Mouse (Mus musculus): ENCODE measurements around the gene Adh7. TPM values are rescaled to one million over a fixed set of nuclear protein-coding genes. Genes with fewer than 3 reads are reported as not detected.

Gene Adh7
- polyA plus RNA-seq, 1 experiment, result 4.7 TPM

GRCm38 (mm10) chr3:138210432-138211075 is 7.0 kb upstream of the Adh7 start:
- peak overlapping the region; percentile 63; the same call in 1 of the 2 replicates for H3K27ac ChIP-seq (ENCODE audit: control insufficient read depth, insufficient read depth, low read depth, low read length)
- no peak for TF ChIP-seq POLR2A (IDR thresholded peaks at IDR 0.05; ENCODE audit: control insufficient read depth, low read depth, low read length)
- no peak for TF ChIP-seq CTCF (IDR thresholded peaks at IDR 0.05; ENCODE audit: control insufficient read depth, insufficient read depth, insufficient replicate concordance, low read depth, low read length)
- no peak overlapping the region for H3K4me3 ChIP-seq (ENCODE audit: control insufficient read depth, low read depth, low read length)
- no peaks in the 10 kb centered on the region; the same call in 1 of the 2 replicates for H3K4me1 ChIP-seq (ENCODE audit: control insufficient read depth, insufficient read depth, low read length)
- H3K36me3 ChIP-seq (ENCODE audit: control insufficient read depth, insufficient read depth, low read length), result no peaks in the 10 kb centered on the region
- no peaks in the 10 kb centered on the region for H3K27me3 ChIP-seq (ENCODE audit: control insufficient read depth, insufficient read depth, low read length)

GRCm38 (mm10) chr3:138212431-138212951 is 5.1 kb upstream of the Adh7 start:
- no peak for TF ChIP-seq CTCF (IDR thresholded peaks at IDR 0.05; ENCODE audit: control insufficient read depth, insufficient read depth, insufficient replicate concordance, low read depth, low read length)
- no peak for TF ChIP-seq POLR2A (IDR thresholded peaks at IDR 0.05; ENCODE audit: control insufficient read depth, low read depth, low read length)
- no peak overlapping the region for H3K27ac ChIP-seq (ENCODE audit: control insufficient read depth, insufficient read depth, low read depth, low read length)

DNA sequence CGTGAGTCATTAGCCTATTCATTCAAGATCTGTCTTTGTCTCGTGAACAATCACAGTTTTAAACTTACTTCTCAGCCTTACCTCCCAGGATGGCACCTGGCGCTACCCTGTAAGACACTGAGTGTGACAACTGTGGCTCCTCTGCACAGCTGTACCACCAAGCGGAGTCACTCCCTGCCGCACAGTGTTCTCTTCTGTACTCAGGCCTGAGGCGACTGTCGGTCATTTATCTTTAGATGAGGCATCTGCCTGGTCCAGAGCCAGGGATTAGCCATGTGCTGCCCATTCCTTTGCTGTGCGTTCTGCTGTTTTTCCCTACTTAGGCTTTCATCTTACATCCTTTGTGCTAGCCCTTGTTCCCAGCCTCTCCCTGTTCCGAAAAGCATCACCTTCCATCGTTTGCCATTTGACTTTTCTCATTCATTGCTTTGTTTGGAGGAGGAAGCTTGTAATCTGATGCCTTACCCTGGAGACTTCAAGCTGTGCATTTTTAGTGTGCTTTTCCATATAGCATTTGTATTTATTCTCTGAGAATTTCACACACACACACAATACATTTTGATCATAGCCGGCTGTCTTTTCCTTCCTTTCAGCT is 2.1 kb upstream of the Adh7 start:
- TF ChIP-seq POLR2A (IDR thresholded peaks at IDR 0.05; ENCODE audit: control insufficient read depth, low read depth, low read length), result no peak
- TF ChIP-seq CTCF (IDR thresholded peaks at IDR 0.05; ENCODE audit: control insufficient read depth, insufficient read depth, insufficient replicate concordance, low read depth, low read length), result no peak
- Histone ChIP-seq H3K36me3 (ENCODE audit: control insufficient read depth, insufficient read depth, low read length) (no peaks in the 10 kb centered on the region), H3K4me1 (ENCODE audit: control insufficient read depth, insufficient read depth, low read length) (no peaks in the 10 kb centered on the region), H3K4me3 (ENCODE audit: control insufficient read depth, low read depth, low read length) (no peak overlapping the region), H3K27ac (ENCODE audit: control insufficient read depth, insufficient read depth, low read depth, low read length) (no peak overlapping the region), H3K27me3 (ENCODE audit: control insufficient read depth, insufficient read depth, low read length) (no peaks in the 10 kb centered on the region)

More at GRCm38 (mm10) chr3:138212431-138212951, 5.1 kb upstream of the Adh7 start:
- no peaks in the 10 kb centered on the region for H3K36me3 ChIP-seq (ENCODE audit: control insufficient read depth, insufficient read depth, low read length)
- H3K4me3 ChIP-seq (ENCODE audit: control insufficient read depth, low read depth, low read length), result no peak overlapping the region
- H3K4me1 ChIP-seq (ENCODE audit: control insufficient read depth, insufficient read depth, low read length), result no peaks in the 10 kb centered on the region; the same call in 1 of the 2 replicates
- H3K27me3 ChIP-seq (ENCODE audit: control insufficient read depth, insufficient read depth, low read length), result no peaks in the 10 kb centered on the region

- TF ChIP-seq CTCF (IDR thresholded peaks at IDR 0.05; ENCODE audit: control insufficient read depth, insufficient read depth, insufficient replicate concordance, low read depth, low read length) (no peak), POLR2A (IDR thresholded peaks at IDR 0.05; ENCODE audit: control insufficient read depth, low read depth, low read length) (no peak)
- no peaks in the 10 kb centered on the region for H3K36me3 ChIP-seq (ENCODE audit: control insufficient read depth, insufficient read depth, low read length)
- no peak overlapping the region for H3K27ac ChIP-seq (ENCODE audit: control insufficient read depth, insufficient read depth, low read depth, low read length)
These were observed 1.5 kb upstream of the Adh7 start for GRCm38 (mm10) chr3:138216091-138216490.

DNA sequence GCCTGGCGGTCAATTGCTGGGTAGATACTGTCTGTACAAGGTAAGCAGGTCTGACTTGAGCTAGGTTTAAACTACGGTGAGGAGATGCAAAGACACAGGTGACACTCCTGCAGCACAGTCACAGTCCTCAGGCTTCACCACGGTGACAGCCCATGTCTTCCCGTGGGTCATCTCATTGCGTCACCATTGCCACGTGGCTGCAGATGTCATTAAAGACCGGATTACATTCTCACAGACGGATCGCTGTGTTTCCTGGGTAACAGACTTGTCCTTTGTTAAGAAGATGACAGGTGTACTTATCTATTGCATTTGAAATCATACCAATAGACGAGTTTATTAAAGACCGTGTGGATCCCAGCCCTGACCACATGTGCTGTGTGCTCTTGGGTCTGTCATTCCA is 3.6 kb downstream of the Adh7 start:
- Histone ChIP-seq H3K27ac (ENCODE audit: control insufficient read depth, insufficient read depth, low read depth, low read length) (no peak overlapping the region), H3K36me3 (ENCODE audit: control insufficient read depth, insufficient read depth, low read length) (no peaks in the 10 kb centered on the region), H3K4me3 (ENCODE audit: control insufficient read depth, low read depth, low read length) (no peak overlapping the region), H3K4me1 (ENCODE audit: control insufficient read depth, insufficient read depth, low read length) (peaks cover 9% of the 10 kb centered on the region), H3K27me3 (ENCODE audit: control insufficient read depth, insufficient read depth, low read length) (no peaks in the 10 kb centered on the region)
- TF ChIP-seq CTCF (IDR thresholded peaks at IDR 0.05; ENCODE audit: control insufficient read depth, insufficient read depth, insufficient replicate concordance, low read depth, low read length), result no peak
- no peak for TF ChIP-seq POLR2A (IDR thresholded peaks at IDR 0.05; ENCODE audit: control insufficient read depth, low read depth, low read length)

More at GRCm38 (mm10) chr3:138216091-138216490, 1.5 kb upstream of the Adh7 start:
- Histone ChIP-seq H3K4me1 (ENCODE audit: control insufficient read depth, insufficient read depth, low read length) (no peaks in the 10 kb centered on the region), H3K4me3 (ENCODE audit: control insufficient read depth, low read depth, low read length) (no peak overlapping the region), H3K27me3 (ENCODE audit: control insufficient read depth, insufficient read depth, low read length) (no peaks in the 10 kb centered on the region)

DNA sequence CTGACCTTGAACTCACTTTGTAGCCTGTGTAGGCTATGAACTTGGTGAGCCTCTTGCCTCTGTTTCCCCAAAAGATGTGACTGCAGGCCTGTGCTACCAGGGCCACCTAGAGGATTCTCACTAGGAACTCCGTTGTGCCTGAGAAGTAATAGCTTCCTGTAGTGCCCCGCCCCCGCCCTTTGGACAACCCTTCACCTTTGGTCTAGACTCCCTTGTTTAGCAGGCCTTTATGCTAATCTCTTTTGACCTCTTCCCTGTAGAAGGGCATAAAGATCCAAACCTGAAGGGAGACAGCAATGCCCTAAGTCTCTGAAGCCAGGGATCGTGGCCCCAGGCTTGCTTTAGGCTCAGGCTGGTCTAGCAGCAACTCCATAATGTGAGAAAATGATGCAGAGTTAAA is 5.0 kb downstream of the Adh7 start:
- H3K4me1 ChIP-seq (ENCODE audit: control insufficient read depth, insufficient read depth, low read length), result peaks cover 9% of the 10 kb centered on the region
- TF ChIP-seq POLR2A (IDR thresholded peaks at IDR 0.05; ENCODE audit: control insufficient read depth, low read depth, low read length) (no peak), CTCF (IDR thresholded peaks at IDR 0.05; ENCODE audit: control insufficient read depth, insufficient read depth, insufficient replicate concordance, low read depth, low read length) (no peak)
- no peaks in the 10 kb centered on the region for H3K36me3 ChIP-seq (ENCODE audit: control insufficient read depth, insufficient read depth, low read length)
- H3K27ac ChIP-seq (ENCODE audit: control insufficient read depth, insufficient read depth, low read depth, low read length), result no peak overlapping the region
- no peaks in the 10 kb centered on the region for H3K27me3 ChIP-seq (ENCODE audit: control insufficient read depth, insufficient read depth, low read length)
- H3K4me3 ChIP-seq (ENCODE audit: control insufficient read depth, low read depth, low read length), result no peak overlapping the region

GRCm38 (mm10) chr3:138222952-138223351 is 5.4 kb downstream of the Adh7 start:
- no peak overlapping the region for H3K4me3 ChIP-seq (ENCODE audit: control insufficient read depth, low read depth, low read length)
- TF ChIP-seq CTCF (IDR thresholded peaks at IDR 0.05; ENCODE audit: control insufficient read depth, insufficient read depth, insufficient replicate concordance, low read depth, low read length), result peak; percentile 23; the same call in 1 of the 2 replicates
- no peak for TF ChIP-seq POLR2A (IDR thresholded peaks at IDR 0.05; ENCODE audit: control insufficient read depth, low read depth, low read length)

More at GRCm38 (mm10) chr3:138222952-138223351, 5.4 kb downstream of the Adh7 start:
- peaks cover 9% of the 10 kb centered on the region for H3K4me1 ChIP-seq (ENCODE audit: control insufficient read depth, insufficient read depth, low read length)
- no peaks in the 10 kb centered on the region for H3K27me3 ChIP-seq (ENCODE audit: control insufficient read depth, insufficient read depth, low read length)
- no peaks in the 10 kb centered on the region for H3K36me3 ChIP-seq (ENCODE audit: control insufficient read depth, insufficient read depth, low read length)
- no peak overlapping the region for H3K27ac ChIP-seq (ENCODE audit: control insufficient read depth, insufficient read depth, low read depth, low read length)
